Mouse (Mus musculus) spleen, postnatal 10 days (tissue): ENCODE measurements around the gene Tex14.
"Not testable (repeated sequence)": the region's sequence is repeated elsewhere in the genome, so short reads cannot be mapped to it uniquely, and the experiment has no call there.

Source experiments
- DNase-seq, 2 experiments: peaks; one replicate each; pipeline ENCODE4 v3.0.0; 2021 to 2022; ENCODE audit warnings: low spot score in 2 of 2

Tex14 gene

DNA sequence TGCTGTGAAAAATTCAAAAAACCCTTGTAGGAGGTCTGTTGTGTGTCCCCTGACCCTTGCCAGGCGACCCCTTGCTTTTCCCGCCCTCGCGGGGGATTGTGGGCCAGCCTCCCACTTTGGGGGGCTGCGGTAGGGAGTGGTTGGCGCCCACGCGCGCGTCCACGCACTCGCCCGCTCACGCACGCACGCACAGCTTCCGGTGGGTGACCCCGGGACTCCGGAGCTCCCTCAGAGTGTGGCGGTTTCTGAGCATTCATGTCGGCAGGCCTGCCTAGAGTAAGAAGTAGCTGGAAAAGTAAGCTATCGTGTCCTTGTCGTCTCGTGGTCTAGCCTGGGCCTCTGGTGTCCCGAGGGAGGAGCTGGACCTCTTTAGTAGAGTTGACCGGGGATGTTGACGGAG lies at the start of gene Tex14, which contains the start of gene Rad51c:
Gene Tex14 (plus strand): TSS at position 190 of the 400 bp plus-strand sequence.
Gene Rad51c (minus strand): TSS at position 79 of the 400 bp plus-strand sequence.
- DNase-seq = peak in 1 of 2 experiments; percentile 30

DNA sequence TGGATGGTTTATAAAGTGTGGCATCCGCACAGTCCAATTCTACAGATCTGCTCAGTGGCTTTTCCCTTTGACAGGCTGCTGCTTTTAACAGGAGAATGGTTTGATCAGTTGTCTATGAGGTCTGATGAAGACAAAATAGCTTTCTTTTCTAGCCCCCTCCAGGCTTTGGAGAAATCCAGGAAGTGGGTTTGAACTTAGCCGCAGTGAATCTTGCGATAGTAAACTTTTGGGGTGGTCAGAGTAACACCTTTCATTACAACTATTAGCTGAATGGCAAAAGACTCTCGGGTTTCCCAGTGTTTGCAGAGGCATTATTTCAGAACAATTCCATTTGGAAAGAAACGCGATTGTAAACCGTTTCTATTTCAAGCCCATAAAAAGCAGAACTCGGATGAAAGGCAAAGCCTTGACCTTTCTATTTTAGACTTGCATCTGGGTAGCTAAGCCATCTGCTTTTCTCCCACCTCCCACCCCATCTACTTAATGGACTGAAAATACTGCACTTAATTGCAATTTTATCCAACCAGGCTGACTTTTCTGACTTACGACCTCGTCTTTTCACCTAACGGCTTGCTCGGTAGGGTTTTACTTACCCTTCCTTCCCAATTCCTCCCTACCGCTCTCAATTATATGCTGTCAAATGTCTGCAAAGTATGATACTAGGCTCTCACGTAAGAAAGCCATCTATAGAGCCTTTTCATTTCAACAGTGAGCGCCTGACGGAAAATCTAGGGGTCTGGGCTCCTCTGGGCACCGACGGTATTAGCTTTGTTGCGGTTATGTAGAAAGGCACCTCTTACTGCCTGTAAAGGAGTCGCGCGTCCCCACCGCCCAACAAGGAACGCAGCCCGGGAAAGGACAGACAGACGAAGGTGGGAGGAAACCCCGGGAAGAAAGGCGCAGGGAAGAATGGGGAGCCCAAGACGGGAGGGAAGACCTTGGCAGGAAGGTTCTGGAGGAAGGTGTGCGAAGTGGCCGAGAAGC lies 47.3 kb upstream of the Tex14 start:
- peak in 1 of 2 experiments; percentile 36 for DNase-seq

DNA sequence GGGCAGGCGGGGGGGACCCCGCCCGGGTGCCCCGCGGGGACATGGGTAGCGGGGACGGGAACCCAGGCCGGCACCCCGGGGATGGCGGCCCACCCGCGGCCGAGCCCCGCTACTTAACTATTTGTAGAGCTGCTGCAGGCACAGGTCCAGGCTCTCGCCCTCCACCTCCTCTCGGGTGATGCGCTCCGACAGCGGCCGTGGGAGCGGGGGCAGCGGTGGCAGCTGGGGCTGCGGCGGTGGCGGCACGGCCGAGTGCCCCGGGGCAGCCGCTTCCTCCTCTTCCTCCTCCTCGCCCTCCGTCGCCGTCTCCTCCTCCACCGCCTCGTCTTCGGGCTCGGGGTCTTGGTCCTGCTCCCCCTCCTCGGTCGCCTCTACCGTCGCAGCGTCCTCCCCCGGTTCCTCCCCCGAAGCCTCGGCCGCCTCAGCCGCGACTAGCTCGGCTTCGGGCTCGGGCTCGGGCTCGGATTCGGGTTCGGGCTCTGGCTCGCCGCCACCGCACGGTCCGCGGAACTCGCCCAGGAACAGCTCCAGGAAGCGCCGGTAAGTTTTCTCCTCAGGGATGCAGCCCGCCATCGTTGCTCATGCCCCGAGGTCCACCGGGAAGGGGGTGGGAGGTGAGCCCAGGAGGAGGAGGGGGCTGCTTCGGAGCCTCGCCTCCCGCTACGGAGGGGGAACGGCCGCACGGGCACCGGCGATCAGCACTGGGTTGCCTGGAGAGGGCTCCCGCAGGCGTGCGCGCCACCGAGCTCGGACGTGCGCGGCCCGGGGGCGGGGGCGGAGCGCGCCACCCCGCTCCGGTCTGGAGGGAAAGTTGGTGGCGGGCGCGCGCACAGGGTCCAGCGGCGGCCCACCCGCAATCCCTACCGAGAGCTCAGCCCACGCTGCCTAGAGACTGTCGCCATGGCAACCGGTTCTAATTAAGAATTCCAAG lies 46.3 kb upstream of the Tex14 start, which contains the start of gene Ppm1e:
Gene Ppm1e (minus strand): TSS at position 693 of the 931 bp plus-strand sequence.
- peak; percentile 72 to 82 for DNase-seq

DNA sequence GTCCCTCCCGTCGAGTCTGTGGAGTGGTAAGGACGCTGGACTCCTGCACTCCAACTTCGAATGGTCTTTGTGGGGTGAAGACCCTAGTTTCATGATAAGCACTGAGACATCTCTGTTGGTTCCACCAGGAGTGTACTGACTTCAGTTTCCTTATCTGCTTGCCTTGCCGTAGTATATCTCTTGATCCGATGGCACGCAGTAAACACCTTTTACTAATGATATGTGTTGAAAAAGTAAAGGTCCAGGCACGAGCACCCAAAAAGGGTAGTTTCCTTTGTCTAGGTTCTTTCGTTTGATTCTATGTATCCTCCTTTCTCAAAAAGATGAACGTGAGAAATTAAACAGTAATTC lies 45.6 kb upstream of the Tex14 start:
- DNase-seq = no peak

DNA sequence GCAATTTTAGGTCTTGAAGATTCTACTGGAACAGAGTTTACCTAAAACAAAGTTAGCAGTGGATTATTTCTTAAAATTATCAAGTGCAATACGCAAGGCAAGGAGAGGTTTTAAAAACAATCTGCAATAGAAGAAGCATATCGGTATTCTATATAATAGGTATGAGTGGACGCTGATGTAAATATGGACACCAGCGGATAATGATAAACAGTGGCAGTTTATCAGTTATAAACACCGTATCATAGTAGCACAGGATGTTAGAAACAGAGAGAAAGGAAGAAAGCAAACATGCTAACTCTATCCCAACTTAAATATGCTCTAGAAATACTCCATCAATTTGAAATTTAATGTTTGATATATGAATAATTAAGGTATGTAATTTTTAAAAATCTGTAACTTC lies 39.7 kb upstream of the Tex14 start:
- DNase-seq = no peak

DNA sequence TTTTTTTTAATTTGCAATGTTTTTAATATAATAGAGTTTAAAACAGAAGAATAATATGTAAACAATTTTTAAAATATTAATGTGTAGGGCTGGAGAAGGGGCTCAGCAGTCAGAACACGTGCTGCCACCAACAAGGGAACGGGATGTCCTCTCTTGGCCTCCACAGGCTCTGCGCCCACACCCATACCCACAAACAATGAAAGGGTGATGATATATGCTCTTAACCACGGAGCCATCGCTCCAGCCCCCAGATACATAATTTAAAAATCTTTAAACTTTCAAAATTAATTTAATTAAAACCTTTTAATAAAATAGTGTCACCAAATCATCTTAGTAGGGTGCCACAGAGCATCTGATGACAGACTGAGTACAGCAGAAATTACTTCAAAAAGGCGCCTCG lies 37.8 kb upstream of the Tex14 start:
- DNase-seq = no peak

DNA sequence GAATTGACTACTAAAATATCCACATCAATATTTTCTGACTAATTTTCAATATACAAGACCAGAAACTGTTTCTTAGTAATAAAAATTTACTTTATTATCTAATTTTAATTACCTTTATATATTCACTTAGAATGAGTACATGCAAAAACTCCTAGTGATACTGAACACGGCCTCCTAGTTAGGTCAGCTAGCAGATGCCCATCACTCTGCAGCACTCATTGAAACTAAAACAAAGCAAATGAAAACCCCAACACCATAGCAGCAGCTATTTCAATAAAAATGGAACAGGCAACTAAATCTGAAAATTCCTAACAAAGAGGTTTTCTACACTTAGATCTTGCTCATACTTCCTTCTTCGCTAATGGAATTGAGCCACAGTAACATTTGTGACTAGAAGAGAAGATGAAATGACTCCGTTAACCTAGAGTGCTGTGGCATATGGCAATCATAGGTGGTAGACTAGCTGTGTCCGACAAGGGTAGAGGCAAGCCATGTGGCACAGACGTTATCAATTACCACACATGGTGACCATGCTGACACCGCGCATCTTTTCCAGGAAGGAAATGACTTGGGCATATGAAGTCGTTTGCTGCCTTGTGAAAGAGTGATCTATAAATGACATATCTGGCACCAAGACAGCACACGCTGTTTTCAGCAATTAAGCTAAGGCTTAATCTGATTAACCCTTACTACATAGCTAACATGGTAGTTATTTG lies 36.8 kb upstream of the Tex14 start:
- DNase-seq = peak; percentile 28 to 56

DNA sequence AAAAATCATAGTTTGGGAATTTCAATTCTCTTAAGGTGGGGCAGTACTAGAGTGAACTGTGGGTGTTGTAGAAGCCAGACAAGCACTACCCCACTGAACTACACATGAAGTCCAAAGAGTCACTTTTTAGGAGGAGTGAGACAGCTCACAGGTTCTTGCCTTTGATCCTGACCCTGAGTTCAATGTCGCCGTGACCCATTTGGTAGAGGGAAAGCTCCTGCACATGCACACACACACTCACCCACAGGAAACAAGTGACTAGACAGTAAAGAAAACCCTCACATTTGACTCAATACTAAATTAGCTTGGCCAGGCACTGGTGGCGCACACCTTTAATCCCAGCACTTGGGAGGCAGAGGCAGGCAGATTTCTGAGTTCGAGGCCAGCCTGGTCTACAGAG lies 20.3 kb upstream of the Tex14 start:
- no peak for DNase-seq

DNA sequence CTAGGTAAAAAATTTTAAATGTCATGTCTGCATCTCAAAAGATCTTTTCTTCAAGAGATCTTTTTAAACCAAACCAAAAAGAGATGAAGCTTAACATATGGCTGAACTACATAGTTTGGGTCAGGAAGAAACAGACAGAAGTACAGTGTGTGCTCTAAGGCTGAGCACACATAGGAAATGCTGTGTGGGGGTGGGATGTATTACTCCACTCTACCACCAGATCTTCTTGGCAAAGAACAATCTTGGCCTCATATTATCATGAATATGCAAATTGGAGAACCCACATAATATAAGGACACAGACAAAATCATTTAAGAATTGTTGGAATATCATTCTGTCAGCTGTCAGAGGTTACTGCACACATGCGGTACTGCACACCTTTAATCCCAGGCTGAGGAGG lies 19.2 kb upstream of the Tex14 start:
- DNase-seq = no peak

DNA sequence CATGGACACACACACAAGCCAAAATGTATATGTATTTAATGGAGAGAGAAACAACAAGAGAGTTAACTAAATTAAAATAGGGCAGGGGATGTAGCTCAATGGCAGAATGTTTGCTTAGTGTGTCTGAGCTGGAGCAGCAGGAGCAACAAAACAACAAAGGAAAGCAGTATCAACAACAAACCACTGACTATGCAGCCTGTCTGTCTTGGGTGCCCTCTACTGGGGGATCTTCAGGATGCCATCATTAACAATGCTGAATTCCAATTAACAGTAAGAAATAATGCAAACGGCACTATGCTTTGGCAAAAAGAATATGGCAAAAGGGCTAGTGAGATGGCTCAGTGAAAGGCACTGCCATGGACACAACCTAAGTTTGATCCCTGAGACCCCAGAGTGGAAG lies 11.0 kb upstream of the Tex14 start:
- peak in 1 of 2 experiments; percentile 46 for DNase-seq

DNA sequence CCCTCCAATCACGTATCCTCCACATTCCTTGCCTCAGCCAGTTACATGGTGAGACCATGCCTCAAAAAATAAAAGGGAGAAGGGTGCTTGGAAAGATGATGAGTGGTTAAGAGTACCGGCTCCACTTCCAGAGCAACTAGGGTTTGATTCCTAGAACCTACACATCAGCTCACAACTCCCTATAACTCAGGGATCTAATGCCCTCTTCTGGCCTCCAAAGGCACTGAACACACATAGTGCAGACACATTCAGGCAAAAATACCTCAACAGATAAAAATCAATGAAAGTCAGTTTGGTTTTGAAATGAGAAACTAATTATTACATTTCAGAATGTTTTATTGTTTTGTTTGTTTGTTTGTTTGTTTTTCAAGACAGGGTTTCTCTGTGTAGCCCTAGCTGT lies 6.5 kb upstream of the Tex14 start:
- DNase-seq = no peak

DNA sequence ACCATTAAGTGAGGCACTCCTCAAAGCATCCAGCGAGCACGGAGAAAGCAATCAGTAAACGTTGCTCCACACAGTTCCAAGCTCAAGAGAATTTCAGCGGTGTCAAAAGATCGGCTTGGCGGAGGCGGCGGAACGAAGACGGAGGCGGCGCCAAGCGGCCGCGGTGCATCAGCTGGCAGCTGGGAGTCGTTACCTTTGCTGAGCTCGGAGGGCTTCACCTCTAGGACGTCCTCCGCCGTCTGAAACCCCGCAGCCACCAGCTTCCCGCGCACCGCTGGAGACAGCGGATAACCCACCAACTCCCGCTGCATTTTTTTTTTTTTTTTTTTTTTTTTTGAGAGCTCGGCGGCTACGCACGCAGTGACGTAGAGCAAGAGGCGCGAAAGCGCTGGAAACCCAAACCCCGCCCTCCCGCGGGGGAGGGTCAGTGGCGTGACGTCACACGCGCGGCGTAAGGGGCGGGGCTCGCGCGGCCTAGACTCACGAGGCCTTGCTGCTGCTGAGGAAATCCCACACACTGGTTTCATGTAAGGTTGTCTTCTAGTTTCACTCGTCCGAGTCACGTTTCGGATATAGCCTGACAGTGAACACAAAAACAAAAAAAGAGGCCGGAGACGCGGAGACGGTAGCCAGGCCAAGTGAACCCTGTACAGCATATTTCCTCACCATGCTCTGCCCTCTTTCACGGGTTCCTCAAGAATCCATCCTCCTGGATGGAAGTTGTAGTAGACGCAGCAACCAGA lies 583 bp upstream of the Tex14 start:
- DNase-seq = peak; percentile 97 to 98

DNA sequence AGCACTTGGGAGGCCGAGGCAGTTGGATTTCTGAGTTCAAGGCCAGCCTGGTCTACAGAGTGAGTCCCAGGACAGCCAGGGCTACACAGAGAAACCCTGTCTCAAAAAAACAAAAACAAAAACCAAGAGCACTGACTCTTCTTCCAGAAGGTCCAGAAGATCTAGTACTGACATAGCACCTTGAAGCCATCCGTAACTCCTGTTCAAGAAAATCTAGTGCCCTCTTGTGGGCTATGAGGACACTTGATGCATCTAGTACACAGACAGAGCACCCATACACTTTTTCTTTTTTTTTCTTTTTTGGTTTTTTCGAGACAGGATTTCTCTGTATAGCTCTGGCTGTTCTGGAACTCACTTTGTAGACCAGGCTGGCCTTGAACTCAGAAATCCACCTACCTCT lies 8.5 kb downstream of the Tex14 start:
- DNase-seq = not testable (repeated sequence)

DNA sequence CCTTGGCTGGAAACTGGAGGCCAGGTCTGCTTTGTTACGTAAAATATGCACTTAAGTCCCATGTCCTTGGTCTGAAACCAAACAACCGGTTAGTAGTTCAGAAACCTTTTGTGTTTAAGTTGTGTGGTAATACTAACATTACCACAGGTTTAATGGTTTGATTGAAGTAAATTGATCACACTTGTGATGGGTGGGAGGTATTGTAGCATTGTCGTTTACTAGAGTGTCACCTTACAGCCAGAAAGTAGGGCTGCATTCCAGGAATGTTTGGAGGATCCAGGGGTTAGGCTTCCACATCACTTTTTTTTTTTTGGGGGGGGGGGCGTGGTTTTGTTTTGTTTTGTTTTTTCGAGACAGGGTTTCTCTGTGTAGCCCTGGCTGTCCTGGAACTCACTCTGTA lies 11.3 kb downstream of the Tex14 start:
- no peak for DNase-seq

DNA sequence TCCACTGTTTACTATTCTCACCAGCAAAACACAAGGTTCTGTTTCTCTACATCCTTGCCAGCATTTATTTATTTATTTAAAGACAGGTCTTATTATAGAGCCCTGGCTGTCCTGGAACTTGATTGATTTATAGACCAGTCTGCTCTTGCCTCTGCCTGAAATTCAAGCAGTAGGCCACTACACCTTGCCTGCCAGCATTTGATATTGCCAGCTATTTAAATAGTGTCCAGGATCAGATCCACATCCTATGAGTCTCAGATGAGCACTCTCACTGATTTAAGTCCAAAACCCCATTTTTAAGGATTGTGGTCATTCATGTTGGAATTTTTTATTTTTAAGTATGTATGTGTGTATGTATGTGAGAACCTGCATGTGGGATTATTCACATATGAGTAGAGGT lies 16.0 kb downstream of the Tex14 start:
- no peak for DNase-seq

DNA sequence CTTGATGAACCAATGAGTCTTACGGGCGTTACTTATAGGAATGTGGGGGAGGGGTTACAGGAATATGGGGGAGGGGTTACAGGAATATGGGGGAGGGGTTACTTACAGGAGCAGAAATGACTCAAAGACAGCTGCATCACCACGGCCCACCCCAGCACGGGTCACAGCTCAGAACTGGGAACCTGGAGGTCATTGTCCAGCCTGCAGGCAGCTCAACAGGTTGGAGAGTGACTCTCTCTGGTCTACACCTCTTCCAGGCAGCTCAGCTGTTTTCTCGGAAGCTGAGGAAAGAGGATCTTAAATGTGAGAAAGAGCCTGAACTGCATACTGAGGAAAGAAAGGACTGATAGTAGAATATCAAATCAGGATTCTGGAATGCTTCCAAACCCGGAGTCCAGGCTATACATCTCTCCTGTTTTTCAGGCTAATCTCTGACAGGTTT lies 16.9 kb downstream of the Tex14 start:
- no peak for DNase-seq

DNA sequence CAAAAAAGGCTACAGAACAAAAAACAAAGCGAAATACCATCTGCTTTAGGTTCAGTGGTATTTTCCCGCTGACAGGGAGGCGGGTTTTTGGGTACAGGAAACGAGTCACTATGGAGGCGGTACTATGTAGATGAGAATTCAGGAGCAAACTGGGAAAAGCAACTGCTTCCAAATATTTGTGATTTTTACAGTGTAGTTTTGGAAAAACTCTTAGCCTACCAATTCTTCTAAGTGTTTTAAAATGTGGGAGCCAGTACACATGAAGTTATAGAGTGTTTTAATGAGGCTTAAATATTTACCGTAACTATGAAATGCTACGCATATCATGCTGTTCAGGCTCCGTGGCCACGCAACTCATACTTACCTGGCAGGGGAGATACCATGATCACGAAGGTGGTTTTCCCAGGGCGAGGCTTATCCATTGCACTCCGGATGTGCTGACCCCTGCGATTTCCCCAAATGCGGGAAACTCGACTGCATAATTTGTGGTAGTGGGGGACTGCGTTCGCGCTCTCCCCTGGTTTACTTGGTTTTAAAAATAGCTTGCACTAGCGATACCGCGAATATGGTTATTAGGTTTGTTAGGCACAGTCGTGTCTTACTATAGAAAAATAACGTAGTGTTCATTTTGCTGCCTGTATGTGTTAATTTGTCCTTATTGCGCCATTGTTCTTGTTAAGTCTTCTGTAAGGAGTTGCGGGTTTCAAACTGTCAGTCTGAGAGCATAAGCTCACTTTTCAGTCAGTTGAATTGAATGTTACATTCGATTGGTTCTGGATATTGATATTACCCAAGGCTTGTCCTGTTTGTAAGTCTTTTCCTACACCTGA lies 17.9 kb downstream of the Tex14 start:
- peak; percentile 71 to 82 for DNase-seq

DNA sequence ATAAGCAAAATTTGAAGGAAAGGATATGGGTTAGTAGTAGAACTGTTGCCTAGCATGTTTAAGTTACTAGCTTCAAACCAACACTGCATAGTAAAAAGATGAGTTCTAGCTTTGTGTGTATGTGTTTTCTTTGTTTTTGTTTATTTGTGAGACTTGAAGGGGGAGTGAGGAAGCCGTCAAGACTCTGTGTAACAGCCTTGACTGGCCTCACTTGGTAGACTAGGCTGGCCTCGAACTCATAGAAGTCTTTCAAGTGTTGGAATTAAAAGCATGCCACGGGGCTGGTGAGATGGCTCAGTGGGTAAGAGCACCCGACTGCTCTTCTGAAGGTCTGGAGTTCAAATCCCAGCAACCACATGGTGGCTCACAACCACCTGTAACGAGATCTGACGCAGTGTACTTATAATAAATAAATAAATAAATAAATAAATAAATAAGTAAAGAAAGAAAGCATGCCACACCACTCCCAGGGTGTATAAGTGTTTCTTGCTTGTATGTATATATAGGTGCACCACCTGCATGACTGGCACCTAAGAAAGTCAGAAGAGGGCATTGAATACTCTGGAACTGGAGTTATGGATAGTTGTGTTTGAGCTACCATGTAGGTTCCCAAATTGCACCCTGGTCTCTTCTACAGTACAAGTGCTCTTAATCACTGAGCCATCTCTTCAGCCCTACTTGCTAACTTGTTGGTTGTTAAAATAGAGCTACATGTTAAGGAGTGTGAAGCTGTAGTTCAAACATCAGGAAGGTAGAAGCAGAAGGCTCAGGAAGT lies 18.9 kb downstream of the Tex14 start:
- no peak for DNase-seq

DNA sequence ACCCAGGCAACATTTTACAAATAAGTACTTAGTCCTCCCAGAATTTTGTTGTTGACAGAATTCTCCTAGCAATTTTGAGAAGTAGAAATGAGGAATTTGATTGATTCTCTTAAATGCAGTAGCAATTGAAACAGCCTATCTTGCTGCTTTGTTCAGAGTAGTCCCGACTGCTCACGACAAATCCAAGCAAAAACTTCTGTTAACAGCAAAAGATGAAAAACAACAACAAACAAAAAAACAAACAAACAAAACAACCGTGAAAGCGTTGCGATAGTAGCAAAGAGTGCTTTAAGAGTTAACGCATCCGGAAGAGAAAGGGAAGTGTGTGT lies 21.2 kb downstream of the Tex14 start:
- no peak for DNase-seq
